Mouse (Mus musculus): Measurements from ENCODE around the gene Myo19. TPM values are rescaled to one million over a fixed set of nuclear protein-coding genes. Genes with fewer than 3 reads are reported as not detected.

The Myo19 gene
- polyA plus RNA-seq, 1 experiment from 2014 or later = 5.7 TPM

GRCm38 (mm10) chr11:84959701-84960181, 79.8 kb downstream of the Myo19 start:
- H3K4me1 ChIP-seq (ENCODE audit: control insufficient read depth, insufficient read depth, low read length) = peaks cover 6% of the 10 kb centered on the region; the same call in 1 of the 2 replicates
- peaks cover 36% of the 10 kb centered on the region for H3K27me3 ChIP-seq (replicated peaks; ENCODE audit: control insufficient read depth, insufficient read depth, low read length)
- no peak overlapping the region for H3K27ac ChIP-seq (ENCODE audit: low read depth, low read length)
- DNase-seq (ENCODE audit: low spot score) (no peak), ATAC-seq (no peak)
- H3K9ac ChIP-seq (ENCODE audit: low read length) = no peak overlapping the region
- no peak overlapping the region for H3K4me2 ChIP-seq (ENCODE audit: low read length)
- H3K4me3 ChIP-seq (ENCODE audit: low read depth, low read length) = no peak overlapping the region
- H3K9me3 ChIP-seq (replicated peaks; ENCODE audit: control insufficient read depth, low read length) = no peaks in the 10 kb centered on the region
- WGBS = 2% methylated on average over 9 of the region's 9 CpGs
- no peaks in the 10 kb centered on the region for H3K36me3 ChIP-seq (ENCODE audit: control insufficient read depth, insufficient read depth, low read length)

DNA sequence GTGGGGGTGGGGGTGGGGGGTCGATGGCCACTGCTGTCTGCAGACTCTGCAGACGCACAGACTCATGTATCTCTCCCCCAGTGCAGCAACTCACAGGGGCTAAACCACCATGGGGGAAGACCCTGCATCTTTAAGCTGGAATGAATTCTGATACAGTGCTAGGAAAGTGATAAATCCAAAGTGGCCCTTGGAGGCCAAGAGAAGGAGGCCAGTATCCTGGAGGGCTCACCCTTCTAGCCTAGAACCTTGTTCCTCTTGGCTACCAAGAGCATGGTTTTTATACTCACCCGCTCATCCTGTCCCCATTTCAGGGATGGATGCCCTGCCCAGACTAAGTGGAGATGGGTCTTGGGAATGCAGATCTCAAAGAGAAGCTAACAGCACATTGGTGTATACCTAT, 80.3 kb downstream of the Myo19 start:
- peaks cover 6% of the 10 kb centered on the region; the same call in 1 of the 2 replicates for H3K4me1 ChIP-seq (ENCODE audit: control insufficient read depth, insufficient read depth, low read length)
- H3K9me3 ChIP-seq (replicated peaks; ENCODE audit: control insufficient read depth, low read length) = no peaks in the 10 kb centered on the region
- 38% methylated on average over 3 of the region's 3 CpGs for WGBS
- DNase-seq (ENCODE audit: low spot score) (no peak), ATAC-seq (no peak)
- no peaks in the 10 kb centered on the region for H3K36me3 ChIP-seq (ENCODE audit: control insufficient read depth, insufficient read depth, low read length)
- no peak overlapping the region for H3K9ac ChIP-seq (ENCODE audit: low read length)
- H3K27me3 ChIP-seq (replicated peaks; ENCODE audit: control insufficient read depth, insufficient read depth, low read length) = peaks cover 36% of the 10 kb centered on the region
- H3K4me2 ChIP-seq (ENCODE audit: low read length) = no peak overlapping the region
- H3K27ac ChIP-seq (ENCODE audit: low read depth, low read length) = no peak overlapping the region
- no peak overlapping the region for H3K4me3 ChIP-seq (ENCODE audit: low read depth, low read length)

DNA sequence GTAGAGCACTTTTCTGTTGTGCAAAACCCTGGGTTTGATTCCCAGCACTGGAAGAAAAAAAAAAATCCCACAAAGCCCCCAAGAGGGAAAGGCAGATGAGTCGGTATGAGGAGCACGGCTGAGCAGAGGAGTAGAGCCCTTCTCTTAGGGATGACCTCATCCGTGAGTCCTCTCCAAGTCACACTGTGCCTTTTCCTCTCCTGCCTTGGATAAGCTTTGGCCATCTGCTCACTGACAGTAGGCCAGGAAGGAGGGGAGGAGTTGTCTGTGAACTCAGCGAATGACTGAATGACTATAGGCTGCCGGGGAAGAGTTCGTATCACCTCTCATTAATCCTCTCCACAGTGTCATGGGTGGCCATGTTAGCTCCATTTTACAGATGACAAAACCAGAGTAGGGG, 80.8 kb downstream of the Myo19 start:
- Histone ChIP-seq H3K27ac (ENCODE audit: low read depth, low read length) (no peak overlapping the region), H3K4me2 (ENCODE audit: low read length) (no peak overlapping the region), H3K4me3 (ENCODE audit: low read depth, low read length) (no peak overlapping the region), H3K27me3 (replicated peaks; ENCODE audit: control insufficient read depth, insufficient read depth, low read length) (peaks cover 36% of the 10 kb centered on the region), H3K4me1 (ENCODE audit: control insufficient read depth, insufficient read depth, low read length) (peaks cover 6% of the 10 kb centered on the region; the same call in 1 of the 2 replicates), H3K9ac (ENCODE audit: low read length) (no peak overlapping the region), H3K9me3 (replicated peaks; ENCODE audit: control insufficient read depth, low read length) (no peaks in the 10 kb centered on the region), H3K36me3 (ENCODE audit: control insufficient read depth, insufficient read depth, low read length) (no peaks in the 10 kb centered on the region)
- 70% methylated on average over 6 of the region's 6 CpGs for WGBS
- DNase-seq (ENCODE audit: low spot score) (no peak), ATAC-seq (no peak)

Small RNA genes lying within 50 kb of the gene (microRNA-seq; reads per million reads assigned to microRNA genes)
- not detected for gene Gm23564

Other genes starting within 250 kb of the Myo19 start
- gene Mrm1, start 60.6 kb upstream of the Myo19 start, polyA plus RNA-seq (2014; fragmentation: Nextera tagmentation; extraction: Ambion mirVana) = 10.5 and 12.1 TPM in 2 replicates
- gene Dhrs11, start 51.2 kb upstream of the Myo19 start, polyA plus RNA-seq (2014; fragmentation: Nextera tagmentation; extraction: Ambion mirVana) = 4.1 and 5.5 TPM in 2 replicates
- gene Ggnbp2, start 9.3 kb upstream of the Myo19 start, polyA plus RNA-seq (2014; fragmentation: Nextera tagmentation; extraction: Ambion mirVana) = 55.2 and 63.8 TPM in 2 replicates
- 3.8 and 4.4 TPM in 2 replicates for gene Pigw, start 137 bp downstream of the Myo19 start, polyA plus RNA-seq (2014; fragmentation: Nextera tagmentation; extraction: Ambion mirVana)
- 70.7 and 78.3 TPM in 2 replicates for gene Znhit3, start 36.2 kb downstream of the Myo19 start, polyA plus RNA-seq (2014; fragmentation: Nextera tagmentation; extraction: Ambion mirVana)
- gene Car4, start 77.6 kb downstream of the Myo19 start, polyA plus RNA-seq (2014; fragmentation: Nextera tagmentation; extraction: Ambion mirVana) = 2.7 and 3.8 TPM in 2 replicates